Mouse (Mus musculus): Measurements from ENCODE around the gene Ung. TPM values are rescaled to one million over a fixed set of nuclear protein-coding genes. Genes with fewer than 3 reads are reported as not detected.
A peak's percentile ranks its signal among the peaks of the same experiment; 100 is the strongest.

The Ung gene
- 12.8 and 13.5 TPM in 2 replicates for polyA plus RNA-seq (2015; fragmentation: Nextera tagmentation; extraction: Ambion mirVana)

DNA sequence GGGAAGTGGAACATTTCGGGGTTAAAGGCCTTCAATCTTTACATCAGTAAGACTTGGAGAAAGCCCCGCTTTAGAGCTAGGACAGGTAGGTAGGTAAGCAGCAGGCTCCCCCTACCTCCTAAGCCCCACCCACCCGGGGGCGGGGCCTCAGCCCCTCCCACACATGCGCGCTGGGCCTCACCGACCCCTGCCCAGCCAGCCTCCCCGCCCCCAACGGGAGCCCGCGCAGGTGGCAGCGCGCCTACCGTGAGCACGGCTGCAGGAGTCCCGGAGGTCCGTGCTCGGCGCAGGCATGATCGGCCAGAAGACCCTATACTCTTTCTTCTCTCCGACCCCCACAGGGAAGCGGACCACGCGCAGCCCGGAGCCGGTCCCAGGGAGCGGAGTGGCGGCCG is at the start of gene Ung:
TSS of gene Ung (plus strand) at position 176 of the 395 bp plus-strand sequence.
- 1% methylated on average over 25 of the region's 29 CpGs for WGBS
- H3K4me3 ChIP-seq = peak within 1 kb of the TSS; percentile 70
- H3K4me2 ChIP-seq = peak within 1 kb of the TSS; percentile 93
- H3K9me3 ChIP-seq = no peaks in the 10 kb centered on the region
- H3K27me3 ChIP-seq = no peaks in the 10 kb centered on the region
- no peaks in the 10 kb centered on the region for H3K36me3 ChIP-seq
- peak within 1 kb of the TSS; percentile 45 for H3K9ac ChIP-seq
- ATAC-seq (ENCODE audit: low FRiP score, low read depth) = peak; percentile 50
- peak within 1 kb of the TSS; percentile 56 for H3K27ac ChIP-seq (replicated peaks)
- H3K4me1 ChIP-seq (replicated peaks) = peaks cover 16% of the 10 kb centered on the region

DNA sequence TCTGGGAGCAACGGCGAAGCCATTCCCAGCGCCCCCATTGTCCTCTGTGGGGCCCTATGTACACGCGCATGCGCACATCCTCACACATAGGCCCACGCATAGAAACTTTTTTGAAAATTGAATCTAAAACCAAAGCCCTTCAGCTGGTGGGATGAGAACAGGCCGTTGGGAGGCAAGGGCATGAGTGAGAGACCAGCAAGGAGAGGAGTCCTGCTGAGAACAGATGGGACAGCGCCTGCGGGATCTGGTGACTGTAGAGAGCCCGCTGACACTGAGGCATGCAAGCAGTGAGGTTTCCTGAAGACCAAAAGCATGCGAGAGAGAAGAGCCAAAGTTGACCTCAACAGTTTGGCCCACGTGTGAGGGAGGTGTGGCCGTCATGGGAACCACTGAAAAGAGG is 44.7 kb upstream of the Ung start:
- no peak overlapping the region for H3K27ac ChIP-seq (replicated peaks)
- no peak overlapping the region for H3K4me2 ChIP-seq
- H3K36me3 ChIP-seq = no peaks in the 10 kb centered on the region; the same call in 1 of the 2 replicates
- no peak overlapping the region for H3K9ac ChIP-seq
- ATAC-seq (ENCODE audit: low FRiP score, low read depth) = no peak
- H3K27me3 ChIP-seq = no peaks in the 10 kb centered on the region
- 81% methylated on average over 14 of the region's 14 CpGs for WGBS
- no peak overlapping the region for H3K4me3 ChIP-seq
- peaks cover 17% of the 10 kb centered on the region for H3K4me1 ChIP-seq (replicated peaks)
- H3K9me3 ChIP-seq = no peaks in the 10 kb centered on the region

DNA sequence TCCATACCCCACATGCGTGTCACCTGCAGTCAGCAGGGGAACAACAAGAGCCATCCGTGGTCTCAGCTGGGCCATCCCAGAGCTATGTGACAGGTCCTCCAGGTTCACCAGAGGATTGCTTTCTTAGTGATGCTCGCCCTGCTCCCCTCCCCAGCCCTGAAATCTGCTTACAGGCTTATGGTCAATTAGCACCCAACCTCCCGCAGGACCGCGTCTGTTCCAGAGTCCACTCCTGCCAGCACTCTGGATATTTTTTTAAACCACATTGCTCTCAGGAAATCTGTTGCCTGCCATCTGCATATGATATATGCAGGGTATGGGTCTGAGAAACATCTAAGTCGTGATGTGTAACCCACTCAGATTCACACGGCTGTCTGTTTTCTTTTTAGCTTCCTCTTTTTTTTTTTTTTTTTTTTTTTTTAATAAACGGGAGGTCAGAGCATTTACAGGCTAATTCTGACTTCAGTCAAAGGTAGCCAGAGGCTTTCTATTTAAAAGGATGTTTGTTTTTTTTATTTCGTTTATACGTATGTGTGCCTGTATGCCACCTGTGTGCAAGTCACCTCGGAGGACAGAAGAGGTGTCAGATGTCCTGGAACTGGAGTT is 42.2 kb upstream of the Ung start:
- Histone ChIP-seq H3K4me1 (replicated peaks) (peaks cover 23% of the 10 kb centered on the region), H3K9me3 (no peaks in the 10 kb centered on the region), H3K4me2 (no peak overlapping the region), H3K36me3 (no peaks in the 10 kb centered on the region; the same call in 1 of the 2 replicates), H3K27ac (replicated peaks) (no peak overlapping the region), H3K4me3 (no peak overlapping the region), H3K9ac (no peak overlapping the region), H3K27me3 (no peaks in the 10 kb centered on the region)
- ATAC-seq (ENCODE audit: low FRiP score, low read depth) = no peak
- 78% methylated on average over 12 of the region's 12 CpGs for WGBS

DNA sequence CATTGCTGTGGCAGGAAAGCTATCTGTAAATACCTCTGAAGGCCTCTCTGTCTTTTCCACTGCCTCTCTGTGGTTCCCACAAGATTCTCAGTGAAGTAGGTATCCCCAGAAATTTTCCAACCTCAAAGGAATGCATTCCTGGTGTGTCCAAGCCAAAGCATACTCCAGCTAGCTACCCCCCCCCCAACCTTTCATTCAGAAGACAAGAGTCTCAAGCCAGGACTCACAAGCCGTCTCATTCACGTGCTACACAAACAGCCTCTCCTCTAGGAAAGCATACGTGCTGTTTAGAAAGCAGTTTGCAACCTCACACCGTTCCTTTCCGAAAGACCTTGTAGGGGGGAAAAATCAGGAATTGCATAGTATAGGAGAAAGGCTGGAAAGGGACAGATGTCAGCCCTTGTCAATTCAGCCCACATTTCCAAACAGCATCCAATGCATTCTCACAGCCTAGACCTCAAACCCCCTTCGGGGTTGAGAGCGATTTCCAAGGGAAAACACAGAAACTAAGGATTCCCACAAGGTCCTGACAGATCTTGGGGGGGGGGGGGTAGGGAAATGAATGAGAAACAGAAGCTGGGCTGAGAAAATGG is 39.7 kb upstream of the Ung start:
- H3K4me1 ChIP-seq (replicated peaks) = peaks cover 23% of the 10 kb centered on the region
- H3K36me3 ChIP-seq = no peaks in the 10 kb centered on the region
- no peaks in the 10 kb centered on the region for H3K27me3 ChIP-seq
- H3K4me3 ChIP-seq = peak overlapping the region; percentile 67
- WGBS = 8% methylated on average over 7 of the region's 7 CpGs
- peak overlapping the region; percentile 62 for H3K4me2 ChIP-seq
- no peaks in the 10 kb centered on the region for H3K9me3 ChIP-seq
- peak overlapping the region; percentile 92 for H3K27ac ChIP-seq (replicated peaks)
- peak; percentile 44; the same call in 1 of the 2 replicates for ATAC-seq (ENCODE audit: low FRiP score, low read depth)
- H3K9ac ChIP-seq = peak overlapping the region; percentile 86

DNA sequence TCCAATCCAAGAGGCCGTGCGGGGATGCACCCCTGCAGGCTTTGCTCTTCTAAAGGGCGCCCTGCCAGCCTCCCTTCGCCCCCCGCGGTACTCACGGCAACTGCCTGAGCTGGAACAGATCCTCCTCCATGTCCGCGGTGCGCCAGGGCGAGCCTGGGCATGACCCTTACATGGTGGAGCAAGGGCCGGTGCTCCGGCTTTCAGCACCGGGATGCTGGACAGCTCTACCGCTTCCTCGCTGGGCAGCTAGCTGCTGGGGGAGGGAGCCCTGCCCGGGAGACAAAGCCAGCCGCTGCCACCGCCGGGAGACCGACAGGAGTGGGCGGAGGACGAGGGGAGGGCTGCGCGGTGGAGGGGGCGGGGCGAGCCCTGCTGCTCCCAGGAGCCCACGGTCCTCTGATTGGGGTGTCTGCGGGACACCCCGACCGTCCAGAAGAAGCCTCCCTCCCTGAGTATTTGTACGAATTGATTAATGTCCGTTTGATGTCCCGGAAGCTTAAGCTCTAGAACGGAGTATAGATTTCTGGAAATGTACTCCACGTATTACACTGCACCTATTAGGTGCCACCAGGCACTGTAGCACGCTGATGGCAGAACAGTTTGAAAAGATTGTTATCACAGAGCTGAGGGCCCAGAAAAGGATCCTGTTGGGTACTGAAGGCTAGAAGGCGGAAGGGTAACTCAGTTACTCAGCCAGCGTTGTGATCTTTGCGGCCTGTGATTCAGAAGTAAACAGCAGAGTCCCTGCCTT is 39.0 kb upstream of the Ung start, which contains the start of gene Svop:
TSS of gene Svop (minus strand) at position 514 of the 751 bp plus-strand sequence.
- Histone ChIP-seq H3K4me1 (replicated peaks) (peaks cover 23% of the 10 kb centered on the region), H3K4me3 (peak within 1 kb of the TSS; percentile 67), H3K9me3 (no peaks in the 10 kb centered on the region), H3K9ac (peak within 1 kb of the TSS; percentile 86), H3K36me3 (no peaks in the 10 kb centered on the region), H3K4me2 (peak within 1 kb of the TSS; percentile 62), H3K27ac (replicated peaks) (peak within 1 kb of the TSS; percentile 92), H3K27me3 (no peaks in the 10 kb centered on the region)
- WGBS = 3% methylated on average over 40 of the region's 40 CpGs
- ATAC-seq (ENCODE audit: low FRiP score, low read depth) = peak; percentile 83

DNA sequence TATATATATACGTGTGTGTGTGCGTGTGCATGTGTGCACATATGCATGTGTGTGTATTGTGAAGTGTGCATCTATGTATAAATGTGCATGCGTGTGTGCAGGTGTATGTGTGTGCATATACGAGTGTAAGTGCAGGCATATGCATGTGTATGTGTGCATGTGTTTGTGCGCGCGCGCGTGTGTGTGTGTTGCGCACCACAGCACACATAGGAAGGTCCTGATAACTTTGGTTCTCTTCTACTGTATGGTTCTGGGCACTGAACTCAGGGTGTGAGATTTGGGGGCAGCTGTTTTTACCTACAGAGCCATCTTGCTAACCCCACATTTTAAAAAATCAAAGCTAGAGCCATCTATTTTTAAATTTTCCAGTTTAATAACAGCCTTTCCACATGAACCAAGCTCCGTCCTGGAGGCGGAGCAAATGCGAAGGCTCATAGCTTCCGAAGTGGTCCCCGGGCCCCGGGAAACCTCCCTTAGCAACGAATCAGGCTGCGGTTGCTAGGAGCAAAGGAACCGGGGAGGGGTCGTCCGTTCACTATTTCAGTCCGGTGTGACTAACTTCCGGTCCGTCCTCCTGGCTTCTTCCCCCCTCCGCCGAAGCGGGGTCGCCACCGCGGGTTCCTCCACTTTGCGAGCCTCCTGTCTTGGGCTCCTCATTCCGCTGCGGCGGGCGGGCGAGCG is 30.3 kb upstream of the Ung start:
- Histone ChIP-seq H3K36me3 (peaks cover 10% of the 10 kb centered on the region), H3K4me1 (replicated peaks) (peaks cover 28% of the 10 kb centered on the region), H3K4me2 (peak overlapping the region; percentile 81), H3K27me3 (no peaks in the 10 kb centered on the region), H3K9me3 (no peaks in the 10 kb centered on the region), H3K4me3 (peak overlapping the region; percentile 69), H3K27ac (replicated peaks) (peak overlapping the region; percentile 84), H3K9ac (peak overlapping the region; percentile 84)
- ATAC-seq (ENCODE audit: low FRiP score, low read depth) = peak; percentile 94
- WGBS = 7% methylated on average over 37 of the region's 37 CpGs

DNA sequence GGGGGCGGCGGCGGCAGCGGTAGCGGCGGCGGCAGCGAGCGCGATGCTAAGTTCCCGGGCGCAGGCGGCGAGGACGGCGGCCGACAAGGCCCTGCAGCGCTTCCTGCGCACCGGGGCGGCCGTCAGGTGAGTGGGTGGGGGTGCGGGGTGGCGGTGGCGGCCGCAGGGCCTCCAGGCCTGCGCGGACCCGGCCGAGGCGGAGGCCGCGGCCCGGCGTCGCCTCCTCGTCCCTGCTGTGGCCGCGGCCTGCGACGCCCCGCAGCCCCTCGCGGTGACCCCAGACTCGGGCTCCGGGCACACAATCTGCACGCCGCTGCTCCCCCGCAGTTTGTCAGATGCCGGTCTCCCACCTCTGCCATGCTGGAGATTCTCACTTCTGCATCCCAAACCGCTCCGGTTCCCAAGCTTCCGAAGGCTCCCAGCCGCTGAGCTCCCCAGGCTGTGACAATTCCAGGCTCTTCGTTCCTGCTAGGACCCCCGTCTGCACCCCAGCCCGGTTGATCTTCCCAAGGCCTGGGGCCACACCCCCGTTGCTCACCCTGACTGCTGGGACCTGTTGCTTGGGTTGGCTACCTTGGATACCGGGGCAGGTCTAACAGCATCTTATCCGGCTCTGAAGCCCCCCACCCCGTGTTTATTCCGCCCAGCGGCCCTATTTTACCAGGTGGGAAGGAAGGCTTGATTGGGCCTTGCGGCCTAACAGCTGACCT is 29.6 kb upstream of the Ung start:
- Histone ChIP-seq H3K4me1 (replicated peaks) (peaks cover 28% of the 10 kb centered on the region), H3K36me3 (peaks cover 11% of the 10 kb centered on the region), H3K9ac (peak overlapping the region; percentile 84), H3K27me3 (no peaks in the 10 kb centered on the region), H3K9me3 (no peaks in the 10 kb centered on the region), H3K4me2 (peak overlapping the region; percentile 81), H3K4me3 (peak overlapping the region; percentile 69), H3K27ac (replicated peaks) (peak overlapping the region; percentile 84)
- ATAC-seq (ENCODE audit: low FRiP score, low read depth) = peak; percentile 74
- 3% methylated on average over 41 of the region's 64 CpGs for WGBS

DNA sequence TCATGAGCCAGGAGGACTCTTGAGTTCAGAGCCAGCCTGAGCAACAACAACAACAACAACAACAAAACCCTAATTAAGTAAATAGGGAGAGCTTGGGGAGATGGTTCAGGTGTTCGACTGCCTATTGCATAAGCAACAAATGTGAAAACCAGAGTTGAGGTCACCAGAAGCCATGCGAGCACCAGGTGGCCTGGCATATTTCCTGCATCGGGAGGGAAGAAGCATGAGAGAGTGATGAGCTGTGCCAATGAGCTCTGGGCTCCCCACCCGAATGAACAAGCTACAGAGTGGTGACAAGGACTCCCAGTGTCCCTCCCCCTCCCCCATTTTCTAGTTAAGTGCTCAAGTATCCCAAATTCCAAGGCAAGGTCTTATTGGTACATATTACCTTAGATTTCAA is 28.3 kb upstream of the Ung start:
- no peak overlapping the region for H3K27ac ChIP-seq (replicated peaks)
- ATAC-seq (ENCODE audit: low FRiP score, low read depth) = no peak
- H3K9ac ChIP-seq = no peak overlapping the region
- H3K9me3 ChIP-seq = no peaks in the 10 kb centered on the region
- 0 out of 2 replicates have a peak overlapping the region, but pooled peaks have one; percentile 81 for H3K4me2 ChIP-seq
- WGBS = 86% methylated on average over 4 of the region's 4 CpGs
- peaks cover 28% of the 10 kb centered on the region for H3K4me1 ChIP-seq (replicated peaks)
- peaks cover 21% of the 10 kb centered on the region for H3K36me3 ChIP-seq
- no peaks in the 10 kb centered on the region for H3K27me3 ChIP-seq
- no peak overlapping the region for H3K4me3 ChIP-seq

DNA sequence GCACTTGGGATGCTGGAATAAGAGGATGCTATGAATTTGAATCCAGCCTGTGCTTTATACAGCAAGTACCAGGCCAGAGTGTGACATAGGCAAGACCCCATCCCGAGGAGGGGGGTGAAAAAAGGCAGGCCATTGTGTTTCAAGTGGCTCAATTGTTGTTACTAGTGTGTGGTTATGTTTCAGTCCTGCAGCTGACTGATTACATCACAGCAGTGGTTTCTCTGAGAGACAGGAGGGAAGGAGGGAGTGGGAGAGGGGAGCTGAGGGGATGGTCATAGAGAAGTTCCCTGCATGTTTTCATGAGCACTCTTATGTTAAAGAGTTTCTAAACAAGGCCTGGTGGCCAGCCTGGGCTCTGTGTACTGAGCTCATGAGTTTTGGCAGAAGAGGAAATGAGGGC is 27.4 kb upstream of the Ung start:
- no peak overlapping the region for H3K4me3 ChIP-seq
- 85% methylated on average over 1 of the region's 1 CpGs for WGBS
- no peak for ATAC-seq (ENCODE audit: low FRiP score, low read depth)
- no peaks in the 10 kb centered on the region for H3K9me3 ChIP-seq
- peaks cover 24% of the 10 kb centered on the region for H3K36me3 ChIP-seq
- H3K9ac ChIP-seq = no peak overlapping the region
- H3K27ac ChIP-seq (replicated peaks) = no peak overlapping the region
- no peaks in the 10 kb centered on the region for H3K27me3 ChIP-seq
- H3K4me1 ChIP-seq (replicated peaks) = peaks cover 28% of the 10 kb centered on the region
- no peak overlapping the region for H3K4me2 ChIP-seq

DNA sequence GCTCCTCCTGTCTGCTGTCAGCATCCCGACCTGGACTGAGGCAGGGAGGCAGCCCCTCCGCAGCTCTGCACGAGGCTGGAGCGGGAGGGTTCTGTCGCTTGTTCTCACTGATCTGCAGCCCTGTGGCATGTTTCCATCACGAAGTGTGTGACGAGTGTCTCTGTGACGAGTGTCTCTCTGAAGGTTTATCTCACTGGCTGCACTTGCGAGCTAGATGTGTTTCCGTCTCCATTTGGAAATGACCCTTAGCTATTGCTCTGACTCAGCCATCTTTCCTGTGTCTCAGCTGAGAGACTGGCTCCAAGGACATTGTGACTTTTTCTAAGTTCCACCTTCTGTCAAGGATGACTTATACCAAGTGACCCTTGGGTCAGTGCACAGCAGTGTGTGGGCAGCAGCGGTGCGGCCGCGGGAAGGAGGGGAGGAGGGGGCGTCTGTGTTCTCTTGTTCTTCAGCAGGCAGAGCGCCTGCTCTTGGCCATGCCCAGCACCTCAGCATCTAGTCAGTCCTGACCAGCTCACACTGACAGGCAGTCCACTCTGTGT is 23.7 kb upstream of the Ung start:
- Histone ChIP-seq H3K9me3 (no peaks in the 10 kb centered on the region), H3K36me3 (peaks cover 59% of the 10 kb centered on the region), H3K4me1 (replicated peaks) (peaks cover 14% of the 10 kb centered on the region), H3K27ac (replicated peaks) (no peak overlapping the region), H3K4me2 (no peak overlapping the region), H3K4me3 (no peak overlapping the region), H3K27me3 (no peaks in the 10 kb centered on the region), H3K9ac (no peak overlapping the region)
- WGBS = 75% methylated on average over 16 of the region's 16 CpGs
- no peak for ATAC-seq (ENCODE audit: low FRiP score, low read depth)

DNA sequence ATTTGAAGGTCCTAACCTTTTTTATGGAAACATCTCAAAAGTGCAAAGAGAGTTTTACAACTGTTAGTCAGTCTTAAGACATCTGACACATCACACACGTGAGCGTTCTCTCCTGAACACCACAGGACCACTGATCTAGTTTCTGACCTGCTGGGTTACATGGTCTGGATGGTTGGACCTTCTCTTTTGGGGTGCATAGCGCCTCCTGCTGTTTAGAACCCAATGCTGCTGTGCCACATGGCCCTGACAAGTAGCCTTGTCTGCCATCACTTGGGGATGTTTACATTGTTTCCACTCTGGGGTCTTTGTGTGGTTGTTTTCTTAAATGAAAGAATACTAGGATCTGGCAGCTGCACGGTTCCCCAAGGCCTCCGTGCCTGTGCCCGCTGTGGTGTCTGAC is 16.9 kb upstream of the Ung start:
- Histone ChIP-seq H3K27ac (replicated peaks) (no peak overlapping the region), H3K4me3 (no peak overlapping the region), H3K27me3 (no peaks in the 10 kb centered on the region), H3K4me1 (replicated peaks) (no peaks in the 10 kb centered on the region), H3K9ac (no peak overlapping the region), H3K36me3 (peaks cover 82% of the 10 kb centered on the region), H3K9me3 (no peaks in the 10 kb centered on the region), H3K4me2 (no peak overlapping the region)
- 83% methylated on average over 6 of the region's 6 CpGs for WGBS
- ATAC-seq (ENCODE audit: low FRiP score, low read depth) = no peak

Measured in hindbrain, embryonic 15.5 days (tissue).